Mouse (Mus musculus): ENCODE results near the gene Wfdc9.

GRCm38 (mm10) chr2:164664851-164665250 lies 8.5 kb upstream of the Wfdc9 start:
- TF ChIP-seq E2F4 (IDR thresholded peaks at IDR 0.05; ENCODE audit: insufficient read depth) = no peak
- TF ChIP-seq TCF12 (IDR thresholded peaks at IDR 0.05; ENCODE audit: insufficient read depth, poor library complexity, severe bottlenecking) = no peak
- no peak for TF ChIP-seq POLR2A (IDR thresholded peaks at IDR 0.05; ENCODE audit: insufficient read length, low read depth)
- no peak for TF ChIP-seq MYOD1 (IDR thresholded peaks at IDR 0.05; ENCODE audit: control insufficient read depth in 1 of 3, insufficient read length in 2 of 3, low read depth in 2 of 3)
- TF ChIP-seq POLR2AphosphoS2 (IDR thresholded peaks at IDR 0.05; ENCODE audit: insufficient read length, low read depth) = no peak
- no peak for TF ChIP-seq MYOG (IDR thresholded peaks at IDR 0.05; ENCODE audit: control insufficient read depth in 1 of 3, insufficient read depth in 1 of 3, insufficient read length in 2 of 3, low read depth in 2 of 3)
- no peak for TF ChIP-seq CEBPB (IDR thresholded peaks at IDR 0.05; ENCODE audit: insufficient read depth, poor library complexity, severe bottlenecking)
- no peak for TF ChIP-seq MAX (IDR thresholded peaks at IDR 0.05; ENCODE audit: low read depth)
- no peak for TF ChIP-seq USF1 (IDR thresholded peaks at IDR 0.05; ENCODE audit: low read depth)
